Mouse (Mus musculus) lung, postnatal 0 days (tissue): ENCODE results near the gene Mdm2.

ENCODE experiments used
- CTCF ChIP-seq: IDR thresholded peaks from 2 replicates; pipeline ENCODE4 v1.5.1; 2016; ENCODE audit warnings: antibody characterized with exemption, mild to moderate bottlenecking
- EP300 ChIP-seq: IDR thresholded peaks from 2 replicates; pipeline ENCODE4 v1.6.1; 2016; ENCODE audit warnings: antibody characterized with exemption, mild to moderate bottlenecking, control low read depth

DNA sequence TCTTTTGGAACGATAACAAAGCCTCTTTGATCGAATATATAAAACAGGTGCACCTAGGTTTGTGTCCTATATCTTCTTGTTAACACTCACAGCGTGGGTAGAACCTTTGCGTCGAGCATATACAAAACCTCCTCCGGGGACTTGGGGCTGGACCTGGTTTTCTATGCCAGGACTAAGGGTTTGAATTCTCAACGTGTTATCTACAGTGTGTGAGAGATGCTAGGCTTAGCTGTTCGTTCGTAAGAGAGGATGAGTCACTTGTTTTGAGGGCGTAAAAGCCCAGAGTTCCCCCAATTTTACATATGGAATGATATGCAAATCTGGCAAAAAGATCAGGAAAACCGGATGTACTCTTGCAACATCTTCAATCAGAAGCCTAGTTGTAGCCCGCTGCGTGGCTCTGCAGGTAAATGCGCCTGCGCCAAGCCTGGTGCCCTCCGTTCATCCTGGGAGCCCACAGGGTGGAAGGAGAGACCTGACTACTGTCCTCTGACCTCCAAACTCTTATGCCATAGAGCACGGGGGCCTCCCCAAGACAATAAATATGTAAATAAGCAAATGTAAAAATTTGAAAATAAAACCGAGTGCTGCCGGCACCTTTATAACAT lies 34.4 kb downstream of the Mdm2 start:
- TF ChIP-seq CTCF (no peak), EP300 (no peak)
